Mouse (Mus musculus): ENCODE data around the gene P4htm.

DNA sequence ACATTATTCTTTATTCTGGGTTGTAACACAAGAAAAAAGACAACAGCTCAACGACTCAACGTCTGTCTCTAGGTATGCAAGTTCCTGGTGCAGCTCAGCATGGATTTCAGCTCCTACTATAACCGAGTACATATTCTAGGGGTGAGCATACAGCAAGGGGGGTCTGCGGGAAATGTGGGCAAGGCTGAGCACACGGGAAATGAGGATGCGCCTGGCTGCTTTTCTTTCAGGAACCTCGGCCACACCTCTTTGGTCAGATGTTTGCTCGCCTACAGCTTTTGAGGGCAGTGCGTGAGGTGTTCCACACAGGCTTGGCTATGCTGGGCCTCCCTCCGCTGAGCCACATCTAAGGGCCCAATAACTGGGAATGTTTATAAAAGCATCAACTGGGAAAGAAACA lies 25.1 kb downstream of the P4htm start:
- TF ChIP-seq CTCF (IDR thresholded peaks at IDR 0.05; ENCODE audit: borderline replicate concordance, insufficient read depth, low read length), result no peak
- no peak for TF ChIP-seq POLR2A (IDR thresholded peaks at IDR 0.05; ENCODE audit: low read depth, low read length)
